In genomic region chr3:101397422-101397821, GRCm38 (mm10) we compare ENCODE assay signal across 13 mouse cellular contexts. TPM values are rescaled to one million over a fixed set of nuclear protein-coding genes. Genes with fewer than 3 reads are reported as not detected.
DNase-seq lines count a peak whose midpoint lies in the region; ATAC-seq lines count a peak whose summit lies in the region.
"Had no signal": no experiment of that assay in that cellular context is flagged by ENCODE, and none has a peak within 500 bp of the region (broad histone marks: within the 10 kb centered on the region; RNA-seq: fewer than 3 reads in every experiment).

No protein-coding gene starts in this region.

- H3K4me3 ChIP-seq in heart, embryonic 13.5 days, result no peak overlapping the region
- H3K4me3 ChIP-seq in lung, embryonic 16.5 days (ENCODE audit: low read length), result no peak overlapping the region
- H3K4me3 ChIP-seq in hindbrain, embryonic 13.5 days, result no peak overlapping the region
- no peak overlapping the region for H3K4me3 ChIP-seq in neural tube, embryonic 13.5 days

- peaks cover 93% of the 10 kb centered on the region for H3K4me1 ChIP-seq in heart, embryonic 13.5 days
- peaks cover 67% of the 10 kb centered on the region for H3K4me1 ChIP-seq in lung, embryonic 16.5 days (replicated peaks; ENCODE audit: control insufficient read depth, insufficient read depth, low read length)
- H3K4me1 ChIP-seq in hindbrain, embryonic 13.5 days (replicated peaks), result peaks cover 86% of the 10 kb centered on the region
- peaks cover 100% of the 10 kb centered on the region for H3K4me1 ChIP-seq in neural tube, embryonic 13.5 days (replicated peaks)
- H3K4me1 ChIP-seq: megakaryocyte, embryonic 14.5 days had no signal

- H3K9ac ChIP-seq in heart, embryonic 13.5 days, result peak overlapping the region; percentile 41
- H3K9ac ChIP-seq in lung, embryonic 16.5 days (ENCODE audit: low read length), result 0 out of 2 replicates have a peak overlapping the region, but pooled peaks have one; percentile 5
- H3K9ac ChIP-seq in hindbrain, embryonic 13.5 days, result no peak overlapping the region
- no peak overlapping the region for H3K9ac ChIP-seq in neural tube, embryonic 13.5 days
- H3K9ac ChIP-seq: liver, postnatal 0 days had no signal

- intact Hi-C loops in heart, postnatal 10 days (cut with DNase I), result no loop called here

- DNase-seq in heart, postnatal 10 days, result no peak
- DNase-seq in lung, adult 18-20 months, result no peak
- no peak for DNase-seq in layer of hippocampus, postnatal 36 days
- DNase-seq: cerebellum, adult 18-20 months; kidney, adult 18-20 months; liver, postnatal 0 days; thymus, postnatal 4 days had no signal

- WGBS in heart, embryonic 13.5 days, result 80% methylated on average over 4 of the region's 4 CpGs
- WGBS in lung, embryonic 16.5 days, result 74% methylated on average over 4 of the region's 4 CpGs
- WGBS in hindbrain, embryonic 13.5 days, result 78% methylated on average over 4 of the region's 4 CpGs
- WGBS in neural tube, embryonic 13.5 days, result 72% methylated on average over 4 of the region's 4 CpGs

- H3K9me3 ChIP-seq in heart, embryonic 13.5 days, result no peaks in the 10 kb centered on the region
- no peaks in the 10 kb centered on the region for H3K9me3 ChIP-seq in lung, embryonic 16.5 days (ENCODE audit: control insufficient read depth, low read length)
- no peaks in the 10 kb centered on the region for H3K9me3 ChIP-seq in hindbrain, embryonic 13.5 days
- H3K9me3 ChIP-seq in neural tube, embryonic 13.5 days, result no peaks in the 10 kb centered on the region
- H3K9me3 ChIP-seq: megakaryocyte, embryonic 14.5 days had no signal

- no peaks in the 10 kb centered on the region; the same call in 1 of the 2 replicates for H3K36me3 ChIP-seq in heart, embryonic 13.5 days
- H3K36me3 ChIP-seq in lung, embryonic 16.5 days (ENCODE audit: control insufficient read depth, insufficient read depth, low read length), result no peaks in the 10 kb centered on the region
- H3K36me3 ChIP-seq in hindbrain, embryonic 13.5 days, result no peaks in the 10 kb centered on the region
- H3K36me3 ChIP-seq in neural tube, embryonic 13.5 days, result no peaks in the 10 kb centered on the region

- ATAC-seq in heart, embryonic 13.5 days (ENCODE audit: extremely low read depth, insufficient number of reproducible peaks, low FRiP score, low TSS enrichment), result no peak
- ATAC-seq in lung, embryonic 16.5 days (ENCODE audit: low read depth), result no peak
- no peak for ATAC-seq in hindbrain, embryonic 13.5 days (ENCODE audit: low FRiP score)
- ATAC-seq in neural tube, embryonic 13.5 days (ENCODE audit: low read depth), result no peak
- ATAC-seq: CD4-positive, CD25-positive, alpha-beta regulatory T cell, adult 4 months; liver, postnatal 0 days had no signal

- H3K27me3 ChIP-seq in heart, embryonic 13.5 days (replicated peaks), result no peaks in the 10 kb centered on the region
- no peaks in the 10 kb centered on the region for H3K27me3 ChIP-seq in lung, embryonic 16.5 days (ENCODE audit: control insufficient read depth, insufficient read depth, low read depth, low read length)
- no peaks in the 10 kb centered on the region for H3K27me3 ChIP-seq in hindbrain, embryonic 13.5 days
- H3K27me3 ChIP-seq in neural tube, embryonic 13.5 days, result no peaks in the 10 kb centered on the region

- H3K4me2 ChIP-seq in heart, embryonic 13.5 days, result no peak overlapping the region
- H3K4me2 ChIP-seq in lung, embryonic 16.5 days (ENCODE audit: low read depth, low read length), result no peak overlapping the region
- no peak overlapping the region for H3K4me2 ChIP-seq in hindbrain, embryonic 13.5 days
- no peak overlapping the region for H3K4me2 ChIP-seq in neural tube, embryonic 13.5 days

- peak overlapping the region; percentile 83 for H3K27ac ChIP-seq in heart, embryonic 13.5 days (replicated peaks)
- H3K27ac ChIP-seq in lung, embryonic 16.5 days (ENCODE audit: low read length), result no peak overlapping the region
- peak overlapping the region; percentile 1; the same call in 1 of the 2 replicates for H3K27ac ChIP-seq in hindbrain, embryonic 13.5 days
- peak overlapping the region; percentile 73; the same call in 1 of the 2 replicates for H3K27ac ChIP-seq in neural tube, embryonic 13.5 days (replicated peaks)

RNA-seq across cellular contexts. Expression of gene Igsf3, which starts 20.5 kb away (rescaled TPM):
- 40.1 and 41.9 TPM in 2 replicates for polyA plus RNA-seq in heart, embryonic 13.5 days (2015; fragmentation: Nextera tagmentation; extraction: Ambion mirVana)
- total RNA-seq in heart, postnatal 10 days (2021), result 10 to 100 TPM; 21.6 to 24.9 TPM
- 40.5 and 40.6 TPM in 2 replicates for polyA plus RNA-seq in lung, embryonic 16.5 days (2015; fragmentation: Nextera tagmentation; extraction: Ambion mirVana)
- 81.4 and 87.9 TPM in 2 replicates for polyA plus RNA-seq in hindbrain, embryonic 13.5 days (2015; fragmentation: Nextera tagmentation; extraction: Ambion mirVana)
- polyA plus RNA-seq in neural tube, embryonic 13.5 days (2015; fragmentation: Nextera tagmentation; extraction: Ambion mirVana), result 76.9 and 80.0 TPM in 2 replicates
- 10 to 100 TPM; 17.0 to 20.6 TPM for total RNA-seq in layer of hippocampus, postnatal 36 days (2021)

Comparison
In these comparisons a context has a peak if more than half of its experiments do, and no peak if none do; other contexts are left out.
1. H3K9ac ChIP-seq: peak in heart, embryonic 13.5 days (single experiment) and lung, embryonic 16.5 days (single experiment); none in hindbrain, embryonic 13.5 days (single experiment) and neural tube, embryonic 13.5 days (single experiment).